Mouse (Mus musculus): ENCODE measurements around the gene N4bp2. TPM values are rescaled to one million over a fixed set of nuclear protein-coding genes. Genes with fewer than 3 reads are reported as not detected.

The N4bp2 gene
- polyA plus RNA-seq, 1 experiment from 2014 or later, result 47.9 TPM

DNA sequence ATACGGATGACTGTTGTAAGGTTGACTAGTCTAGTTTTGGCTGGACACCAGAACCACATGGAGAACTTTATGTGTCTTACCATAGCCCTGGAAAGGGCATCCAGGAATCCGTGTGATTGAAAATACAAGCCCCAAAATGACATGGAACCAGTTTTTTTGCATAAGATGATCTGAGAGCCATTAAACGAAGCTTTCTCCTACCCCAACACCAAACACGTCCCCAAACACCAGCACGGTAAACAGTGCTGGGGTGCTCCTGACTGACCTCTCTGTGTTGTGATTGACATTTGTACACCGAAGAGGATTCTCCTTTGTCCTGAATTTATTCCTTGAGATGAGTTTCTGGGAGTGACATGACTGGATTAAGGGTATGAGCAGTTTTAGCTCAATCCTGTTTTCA is 103.3 kb downstream of the N4bp2 start:
- no peak overlapping the region for H3K27ac ChIP-seq (ENCODE audit: low read depth, low read length)
- 83% methylated on average over 6 of the region's 6 CpGs for WGBS (ENCODE audit: insufficient replicate concordance)
- no peaks in the 10 kb centered on the region for H3K36me3 ChIP-seq (ENCODE audit: control insufficient read depth, insufficient read depth, low read length)
- no peaks in the 10 kb centered on the region for H3K9me3 ChIP-seq (replicated peaks; ENCODE audit: control insufficient read depth, low read length)
- no peak overlapping the region for H3K4me2 ChIP-seq
- no peaks in the 10 kb centered on the region for H3K4me1 ChIP-seq (ENCODE audit: control insufficient read depth, insufficient read depth, low read length)
- H3K9ac ChIP-seq (ENCODE audit: low read depth, low read length), result no peak overlapping the region
- no peak overlapping the region for H3K4me3 ChIP-seq (ENCODE audit: low read depth, low read length)
- H3K27me3 ChIP-seq (ENCODE audit: control insufficient read depth, insufficient read depth, low read length), result no peaks in the 10 kb centered on the region
- ATAC-seq (replicated peaks; ENCODE audit: insufficient number of reproducible peaks, low FRiP score, low TSS enrichment), result no peak

DNA sequence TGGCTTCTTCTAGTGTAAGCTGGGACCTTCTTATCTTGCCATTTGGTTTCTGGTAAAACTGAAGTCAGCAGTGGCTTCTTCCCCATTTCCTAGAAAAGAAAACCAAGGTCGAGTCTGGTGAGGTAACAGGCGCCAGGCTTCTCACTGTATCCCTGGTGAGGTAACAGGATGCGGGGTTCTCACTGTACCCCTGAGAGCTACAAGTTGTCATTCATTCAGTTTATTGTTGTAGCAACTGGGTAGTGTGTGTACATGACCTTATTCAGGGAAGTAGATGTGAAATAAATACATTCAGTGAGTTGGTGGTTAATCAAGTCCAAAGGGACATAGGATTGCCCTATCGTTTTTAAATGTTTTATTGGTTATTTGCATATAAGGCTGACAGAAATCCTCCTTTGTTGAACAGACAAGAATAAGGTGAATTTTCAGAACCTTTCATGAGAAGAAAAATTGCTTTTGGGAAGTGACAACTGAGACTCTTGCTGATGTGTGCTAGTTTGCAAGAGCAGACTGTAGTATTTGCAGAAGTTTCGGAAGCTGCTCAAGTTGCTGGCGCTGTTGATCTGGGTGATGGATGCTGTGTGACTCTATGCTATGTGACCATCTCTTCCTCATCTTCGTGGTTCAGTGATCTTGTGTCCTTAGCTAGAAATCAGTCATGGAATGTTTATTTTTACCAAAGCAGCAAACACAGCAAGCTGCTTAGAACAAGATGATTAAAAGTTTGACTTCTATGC is 104.2 kb downstream of the N4bp2 start:
- WGBS (ENCODE audit: insufficient replicate concordance), result 72% methylated on average over 7 of the region's 7 CpGs
- no peak overlapping the region for H3K4me2 ChIP-seq

DNA sequence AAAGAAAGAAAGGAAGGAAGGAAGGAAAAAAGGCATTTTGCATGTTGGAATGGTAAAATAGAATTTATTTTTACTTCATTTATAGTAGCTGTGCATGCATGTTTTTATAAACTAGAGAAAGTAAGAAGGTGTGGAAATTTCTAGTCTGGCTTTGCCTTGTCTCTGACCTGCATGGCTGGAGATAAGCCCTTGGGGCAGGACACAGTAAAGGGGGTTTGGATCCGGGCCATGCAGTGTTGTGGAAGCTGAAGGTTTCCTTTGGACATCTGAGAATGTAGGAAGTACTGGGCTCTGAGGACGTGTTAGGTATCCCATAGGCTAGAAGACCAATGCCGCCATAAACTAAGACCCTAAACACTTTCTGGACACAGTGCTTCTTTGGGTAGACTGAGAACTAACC is 105.1 kb downstream of the N4bp2 start:
- Histone ChIP-seq H3K27ac (ENCODE audit: low read depth, low read length) (no peak overlapping the region), H3K9me3 (replicated peaks; ENCODE audit: control insufficient read depth, low read length) (no peaks in the 10 kb centered on the region), H3K36me3 (ENCODE audit: control insufficient read depth, insufficient read depth, low read length) (no peaks in the 10 kb centered on the region), H3K4me3 (ENCODE audit: low read depth, low read length) (no peak overlapping the region), H3K4me2 (no peak overlapping the region), H3K9ac (ENCODE audit: low read depth, low read length) (no peak overlapping the region), H3K4me1 (ENCODE audit: control insufficient read depth, insufficient read depth, low read length) (no peaks in the 10 kb centered on the region), H3K27me3 (ENCODE audit: control insufficient read depth, insufficient read depth, low read length) (no peaks in the 10 kb centered on the region)
- 56% methylated on average over 3 of the region's 3 CpGs for WGBS (ENCODE audit: insufficient replicate concordance)
- no peak for ATAC-seq (replicated peaks; ENCODE audit: insufficient number of reproducible peaks, low FRiP score, low TSS enrichment)

More for the DNA sequence above, 104.2 kb downstream of the N4bp2 start:
- Histone ChIP-seq H3K9me3 (replicated peaks; ENCODE audit: control insufficient read depth, low read length) (no peaks in the 10 kb centered on the region), H3K36me3 (ENCODE audit: control insufficient read depth, insufficient read depth, low read length) (no peaks in the 10 kb centered on the region), H3K9ac (ENCODE audit: low read depth, low read length) (no peak overlapping the region), H3K4me3 (ENCODE audit: low read depth, low read length) (no peak overlapping the region), H3K27ac (ENCODE audit: low read depth, low read length) (no peak overlapping the region), H3K27me3 (ENCODE audit: control insufficient read depth, insufficient read depth, low read length) (no peaks in the 10 kb centered on the region), H3K4me1 (ENCODE audit: control insufficient read depth, insufficient read depth, low read length) (no peaks in the 10 kb centered on the region)
- no peak for ATAC-seq (replicated peaks; ENCODE audit: insufficient number of reproducible peaks, low FRiP score, low TSS enrichment)

DNA sequence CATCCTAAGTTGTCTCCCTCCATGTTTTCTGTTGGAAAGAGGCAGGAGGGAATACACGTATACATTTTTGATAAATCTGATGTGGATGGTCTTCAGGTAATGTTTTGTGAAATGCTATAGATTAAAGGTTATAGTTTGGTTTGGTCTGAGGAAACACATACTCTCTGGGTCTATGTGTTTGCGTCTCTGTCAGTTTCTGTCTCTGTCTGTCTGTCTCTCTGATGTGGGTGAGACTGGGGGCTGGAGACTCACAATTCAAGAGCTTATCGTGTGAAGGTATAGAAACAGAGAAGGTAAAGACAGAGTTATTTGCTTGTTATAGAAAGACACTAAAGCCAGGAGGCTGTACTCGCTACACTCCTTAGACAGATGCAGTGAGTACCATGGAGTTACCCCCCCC is 106.3 kb downstream of the N4bp2 start:
- WGBS (ENCODE audit: insufficient replicate concordance), result 83% methylated on average over 4 of the region's 4 CpGs
- Histone ChIP-seq H3K36me3 (ENCODE audit: control insufficient read depth, insufficient read depth, low read length) (no peaks in the 10 kb centered on the region), H3K4me1 (ENCODE audit: control insufficient read depth, insufficient read depth, low read length) (no peaks in the 10 kb centered on the region), H3K4me3 (ENCODE audit: low read depth, low read length) (no peak overlapping the region), H3K9ac (ENCODE audit: low read depth, low read length) (no peak overlapping the region), H3K4me2 (no peak overlapping the region), H3K9me3 (replicated peaks; ENCODE audit: control insufficient read depth, low read length) (no peaks in the 10 kb centered on the region), H3K27me3 (ENCODE audit: control insufficient read depth, insufficient read depth, low read length) (no peaks in the 10 kb centered on the region), H3K27ac (ENCODE audit: low read depth, low read length) (no peak overlapping the region)
- no peak for ATAC-seq (replicated peaks; ENCODE audit: insufficient number of reproducible peaks, low FRiP score, low TSS enrichment)

DNA sequence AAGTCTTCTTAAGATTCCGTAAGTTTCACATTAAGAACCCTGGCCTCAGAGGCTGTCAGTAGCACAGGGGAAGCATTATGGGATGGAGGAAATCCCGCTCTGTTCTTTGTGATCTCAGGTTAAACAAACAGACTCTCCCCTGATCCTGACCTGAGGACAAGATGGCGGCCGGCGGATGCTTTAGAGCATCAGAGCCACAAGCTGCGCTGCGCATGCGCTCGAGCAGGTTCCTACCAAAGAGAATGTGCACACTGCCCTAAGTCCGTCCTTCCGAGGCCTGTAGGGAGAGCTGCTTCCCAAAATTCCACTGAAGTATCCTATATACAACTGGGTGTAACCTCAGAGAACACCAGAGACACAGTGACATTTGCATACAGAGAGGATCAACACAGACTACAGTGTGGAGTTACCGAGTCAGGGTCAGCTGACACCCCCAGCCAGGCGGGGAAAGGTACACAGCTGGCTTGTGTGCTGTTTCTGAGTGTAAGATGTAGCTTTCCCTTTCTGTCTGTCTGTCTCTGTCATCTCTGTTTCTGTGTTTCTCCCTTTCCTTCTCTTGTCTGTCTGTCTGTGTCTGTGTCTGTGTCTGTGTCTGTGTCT is 108.1 kb downstream of the N4bp2 start:
- Histone ChIP-seq H3K9me3 (replicated peaks; ENCODE audit: control insufficient read depth, low read length) (no peaks in the 10 kb centered on the region), H3K4me2 (no peak overlapping the region), H3K4me3 (ENCODE audit: low read depth, low read length) (no peak overlapping the region), H3K36me3 (ENCODE audit: control insufficient read depth, insufficient read depth, low read length) (no peaks in the 10 kb centered on the region), H3K9ac (ENCODE audit: low read depth, low read length) (no peak overlapping the region), H3K27me3 (ENCODE audit: control insufficient read depth, insufficient read depth, low read length) (no peaks in the 10 kb centered on the region), H3K27ac (ENCODE audit: low read depth, low read length) (no peak overlapping the region), H3K4me1 (ENCODE audit: control insufficient read depth, insufficient read depth, low read length) (no peaks in the 10 kb centered on the region)
- no peak for ATAC-seq (replicated peaks; ENCODE audit: insufficient number of reproducible peaks, low FRiP score, low TSS enrichment)
- 84% methylated on average over 13 of the region's 13 CpGs for WGBS (ENCODE audit: insufficient replicate concordance)

DNA sequence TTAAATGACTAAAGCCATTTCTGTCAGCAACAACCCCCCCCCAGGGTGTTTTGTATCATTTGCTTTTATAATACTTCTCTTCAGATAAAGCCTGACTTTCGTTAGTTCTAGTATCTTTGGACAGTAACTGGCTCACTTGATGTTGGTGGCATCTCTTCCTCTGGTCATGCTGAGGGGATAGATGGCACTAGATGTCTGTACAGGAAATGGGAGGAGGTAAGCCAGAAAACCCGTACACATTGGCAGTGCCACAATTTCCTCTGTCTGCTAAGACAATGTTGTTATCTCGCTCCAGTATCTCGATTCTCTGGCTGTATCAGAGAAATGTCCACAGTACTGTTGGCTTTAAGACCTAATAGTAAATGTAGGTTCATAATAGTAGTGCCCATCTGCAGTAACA is 109.9 kb downstream of the N4bp2 start:
- no peak overlapping the region for H3K9ac ChIP-seq (ENCODE audit: low read depth, low read length)
- no peaks in the 10 kb centered on the region for H3K9me3 ChIP-seq (replicated peaks; ENCODE audit: control insufficient read depth, low read length)
- no peak overlapping the region for H3K4me3 ChIP-seq (ENCODE audit: low read depth, low read length)
- H3K4me2 ChIP-seq, result no peak overlapping the region
- no peaks in the 10 kb centered on the region for H3K4me1 ChIP-seq (ENCODE audit: control insufficient read depth, insufficient read depth, low read length)
- no peak for ATAC-seq (replicated peaks; ENCODE audit: insufficient number of reproducible peaks, low FRiP score, low TSS enrichment)
- no peak overlapping the region for H3K27ac ChIP-seq (ENCODE audit: low read depth, low read length)
- WGBS (ENCODE audit: insufficient replicate concordance), result 60% methylated on average over 4 of the region's 4 CpGs
- H3K36me3 ChIP-seq (ENCODE audit: control insufficient read depth, insufficient read depth, low read length), result no peaks in the 10 kb centered on the region
- H3K27me3 ChIP-seq (ENCODE audit: control insufficient read depth, insufficient read depth, low read length), result no peaks in the 10 kb centered on the region

DNA sequence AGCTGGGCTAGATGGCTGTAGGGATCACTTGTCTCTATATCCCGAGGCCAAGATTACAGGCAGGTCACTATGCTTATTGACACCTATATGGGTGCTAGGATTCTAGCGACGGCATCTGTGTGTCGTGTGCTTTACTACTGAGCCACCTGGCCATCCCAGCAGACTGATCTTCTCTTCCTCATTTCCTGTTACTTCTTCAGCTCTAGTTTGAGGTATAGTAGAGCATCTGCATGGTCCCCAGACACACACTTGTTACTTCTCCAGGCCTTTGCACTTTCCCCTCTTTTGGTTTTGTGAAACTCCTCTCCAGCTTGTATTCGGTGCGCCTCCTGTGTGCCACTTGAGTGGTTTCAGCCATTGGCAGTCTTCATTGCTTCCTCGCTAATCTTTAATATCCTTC is 111.9 kb downstream of the N4bp2 start:
- Histone ChIP-seq H3K9me3 (replicated peaks; ENCODE audit: control insufficient read depth, low read length) (no peaks in the 10 kb centered on the region), H3K9ac (ENCODE audit: low read depth, low read length) (no peak overlapping the region), H3K4me2 (no peak overlapping the region), H3K36me3 (ENCODE audit: control insufficient read depth, insufficient read depth, low read length) (no peaks in the 10 kb centered on the region), H3K4me1 (ENCODE audit: control insufficient read depth, insufficient read depth, low read length) (no peaks in the 10 kb centered on the region), H3K4me3 (ENCODE audit: low read depth, low read length) (no peak overlapping the region), H3K27ac (ENCODE audit: low read depth, low read length) (no peak overlapping the region), H3K27me3 (ENCODE audit: control insufficient read depth, insufficient read depth, low read length) (no peaks in the 10 kb centered on the region)
- WGBS (ENCODE audit: insufficient replicate concordance), result 88% methylated on average over 7 of the region's 7 CpGs
- ATAC-seq (replicated peaks; ENCODE audit: insufficient number of reproducible peaks, low FRiP score, low TSS enrichment), result no peak

DNA sequence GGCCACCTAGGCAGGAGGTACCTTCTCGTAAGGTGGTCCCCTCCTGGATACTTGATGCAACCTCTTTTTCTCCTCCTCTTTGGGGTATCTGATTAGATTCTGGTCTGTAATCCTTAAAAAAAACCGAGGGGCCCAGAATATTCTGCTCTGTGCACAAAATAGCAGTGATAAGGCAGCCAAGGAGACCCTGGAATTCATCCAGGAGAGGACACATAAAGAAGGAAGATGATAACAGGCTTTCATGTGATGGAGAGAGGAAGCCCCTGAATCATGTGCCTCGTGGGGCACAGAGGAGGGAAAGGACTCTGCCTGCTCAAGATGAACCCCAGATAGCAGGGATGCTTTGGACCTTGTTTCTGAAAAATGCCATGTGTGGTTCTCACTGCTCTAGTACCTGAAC is 115.0 kb downstream of the N4bp2 start:
- WGBS (ENCODE audit: insufficient replicate concordance), result 49% methylated on average over 3 of the region's 3 CpGs

More for the DNA sequence above, 115.0 kb downstream of the N4bp2 start:
- Histone ChIP-seq H3K9ac (ENCODE audit: low read depth, low read length) (no peak overlapping the region), H3K9me3 (replicated peaks; ENCODE audit: control insufficient read depth, low read length) (no peaks in the 10 kb centered on the region), H3K27me3 (ENCODE audit: control insufficient read depth, insufficient read depth, low read length) (no peaks in the 10 kb centered on the region), H3K4me2 (no peak overlapping the region), H3K4me1 (ENCODE audit: control insufficient read depth, insufficient read depth, low read length) (no peaks in the 10 kb centered on the region), H3K4me3 (ENCODE audit: low read depth, low read length) (no peak overlapping the region), H3K27ac (ENCODE audit: low read depth, low read length) (no peak overlapping the region), H3K36me3 (ENCODE audit: control insufficient read depth, insufficient read depth, low read length) (no peaks in the 10 kb centered on the region)
- ATAC-seq (replicated peaks; ENCODE audit: insufficient number of reproducible peaks, low FRiP score, low TSS enrichment), result no peak
